Mouse (Mus musculus) MEL (cell line): Measurements from ENCODE around the gene 1110017D15Rik. TPM values are rescaled to one million over a fixed set of nuclear protein-coding genes. Genes with fewer than 3 reads are reported as not detected.

Experiments
- DNase-seq: peaks from one replicate; pipeline ENCODE4 v3.0.0; 2011; ENCODE audit warnings: low read depth, low spot score
- H3K27ac ChIP-seq: 2 replicates; pipeline ENCODE4 v1.5.1; 2012; ENCODE audit warnings: low read depth, mild to moderate bottlenecking, control low read depth, low read length, moderate library complexity; ENCODE audit not compliant: control insufficient read depth
- H3K27me3 ChIP-seq, 2 experiments: fragments of 150-350 bp in 1 of 2; sonication (generic) in 1 of 2; 2 replicates each; pipeline ENCODE4 v1.6.1; 2012; ENCODE audit warnings: low read length in 2 of 2, mild to moderate bottlenecking in 2 of 2, improper control_type of control experiment in 1 of 2, moderate library complexity in 1 of 2; ENCODE audit not compliant: insufficient read depth in 2 of 2, control insufficient read depth in 1 of 2
- H3K36me3 ChIP-seq, 2 experiments: 2 replicates each; pipeline ENCODE4 v1.6.1; 2012 to 2014; ENCODE audit warnings: low read length in 2 of 2, improper control_type of control experiment in 1 of 2, inconsistent platforms in 1 of 2, mild to moderate bottlenecking in 1 of 2; ENCODE audit not compliant: insufficient read depth in 2 of 2, control insufficient read depth in 1 of 2
- H3K4me1 ChIP-seq, 2 experiments: fragments of 150-350 bp in 1 of 2; sonication (generic) in 1 of 2; 2 replicates each; pipeline ENCODE4 v1.6.1; 2012; ENCODE audit warnings: low read length in 2 of 2, improper control_type of control experiment in 1 of 2, mild to moderate bottlenecking in 1 of 2; ENCODE audit not compliant: insufficient read depth in 2 of 2, control insufficient read depth in 1 of 2
- H3K4me3 ChIP-seq, 2 experiments: fragments of 150-350 bp in 1 of 2; sonication (generic) in 1 of 2; 2 replicates each; pipeline ENCODE4 v1.5.1; 2012; ENCODE audit warnings: low read depth in 2 of 2, low read length in 2 of 2, mild to moderate bottlenecking in 2 of 2, moderate library complexity in 2 of 2, control low read depth in 1 of 2, improper control_type of control experiment in 1 of 2; ENCODE audit not compliant: control insufficient read depth in 1 of 2, insufficient read depth in 1 of 2
- H3K79me2 ChIP-seq: 2 replicates; pipeline ENCODE4 v1.6.1; 2012; ENCODE audit warnings: mild to moderate bottlenecking, low read length, moderate library complexity; ENCODE audit not compliant: control insufficient read depth, poor library complexity, insufficient read depth
- H3K9ac ChIP-seq: 2 replicates; pipeline ENCODE4 v1.6.1; 2012; ENCODE audit warnings: low read depth, mild to moderate bottlenecking, control low read depth, low read length, moderate library complexity; ENCODE audit not compliant: control insufficient read depth, poor library complexity, severe bottlenecking
- H3K9me3 ChIP-seq: fragments of 150-350 bp; sonication (generic); replicated peaks from 2 replicates; pipeline ENCODE4 v1.6.1; 2012; ENCODE audit warnings: mild to moderate bottlenecking, low read length, improper control_type of control experiment, moderate library complexity; ENCODE audit not compliant: insufficient read depth
- CHD2 ChIP-seq: IDR thresholded peaks from 2 replicates; pipeline ENCODE4 v1.6.1; 2011; ENCODE audit warnings: low read length, improper control_type of control experiment
- CTCF ChIP-seq, 3 experiments: IDR thresholded peaks in 2 of 3; conservative IDR thresholded peaks in 1 of 3; 2 replicates each; pipeline ENCODE4 v1.5.1; 2011 to 2012; ENCODE audit warnings: low read length in 3 of 3, low read depth in 2 of 3, mild to moderate bottlenecking in 2 of 3, improper control_type of control experiment in 1 of 3, inconsistent platforms in 1 of 3, mixed read lengths in 1 of 3, moderate library complexity in 1 of 3; ENCODE audit not compliant: control insufficient read depth in 1 of 3, insufficient read depth in 1 of 3, poor library complexity in 1 of 3, severe bottlenecking in 1 of 3
- ELF1 ChIP-seq: IDR thresholded peaks from 2 replicates; pipeline ENCODE4 v1.6.1; 2014; ENCODE audit warnings: low read depth, mild to moderate bottlenecking, inconsistent platforms, low read length, improper control_type of control experiment, moderate library complexity
- EP300 ChIP-seq, 2 experiments: IDR thresholded peaks; 2 replicates each; pipeline ENCODE4 v1.6.1; 2011; ENCODE audit warnings: improper control_type of control experiment in 2 of 2, low read length in 2 of 2, low read depth in 1 of 2, mild to moderate bottlenecking in 1 of 2
- ETS1 ChIP-seq: IDR thresholded peaks from 2 replicates; pipeline ENCODE4 v1.6.1; 2012; ENCODE audit warnings: low read depth, mild to moderate bottlenecking, inconsistent platforms, low read length, improper control_type of control experiment, moderate library complexity
- HCFC1 ChIP-seq: IDR thresholded peaks from 2 replicates; pipeline ENCODE4 v1.6.1; 2012; ENCODE audit warnings: low read depth, mild to moderate bottlenecking, inconsistent platforms, low read length, improper control_type of control experiment, moderate library complexity
- JUND ChIP-seq: IDR thresholded peaks from 2 replicates; pipeline ENCODE4 v1.6.1; 2011; ENCODE audit warnings: low read depth, mild to moderate bottlenecking, improper control_type of control experiment, low read length
- KAT2A ChIP-seq: conservative IDR thresholded peaks from 2 replicates; pipeline ENCODE4 v1.6.1; 2012; ENCODE audit warnings: low read depth, low read length, improper control_type of control experiment, inconsistent platforms
- MAFK ChIP-seq: IDR thresholded peaks from 2 replicates; pipeline ENCODE4 v1.6.1; 2011; ENCODE audit warnings: low read depth, mild to moderate bottlenecking, low read length, improper control_type of control experiment, borderline replicate concordance
- MAX ChIP-seq: IDR thresholded peaks from 2 replicates; pipeline ENCODE4 v1.6.1; 2011; ENCODE audit warnings: low read length, improper control_type of control experiment
- MAZ ChIP-seq: IDR thresholded peaks from 2 replicates; pipeline ENCODE4 v1.6.1; 2012; ENCODE audit warnings: low read depth, mild to moderate bottlenecking, inconsistent platforms, low read length, improper control_type of control experiment
- MEF2A ChIP-seq: IDR thresholded peaks from 2 replicates; pipeline ENCODE4 v1.6.1; 2014; ENCODE audit warnings: low read depth, mild to moderate bottlenecking, inconsistent platforms, low read length, improper control_type of control experiment; ENCODE audit not compliant: poor library complexity, insufficient replicate concordance, severe bottlenecking; ENCODE audit errors: extremely low read depth
- MXI1 ChIP-seq: IDR thresholded peaks from 2 replicates; pipeline ENCODE4 v1.6.1; 2011; ENCODE audit warnings: mild to moderate bottlenecking, low read depth, low read length, improper control_type of control experiment
- MYB ChIP-seq: IDR thresholded peaks from 2 replicates; pipeline ENCODE4 v1.6.1; 2011; ENCODE audit warnings: mild to moderate bottlenecking, low read depth, low read length, improper control_type of control experiment
- MYC ChIP-seq: IDR thresholded peaks from 2 replicates; pipeline ENCODE4 v1.6.1; 2011; ENCODE audit warnings: low read depth, mild to moderate bottlenecking, low read length, improper control_type of control experiment, moderate library complexity
- POLR2A ChIP-seq, 2 experiments: IDR thresholded peaks; 2 replicates each; pipeline ENCODE4 v1.6.1; 2011 to 2012; ENCODE audit warnings: low read length in 2 of 2, mild to moderate bottlenecking in 2 of 2, control low read depth in 1 of 2, improper control_type of control experiment in 1 of 2, low read depth in 1 of 2, moderate library complexity in 1 of 2; ENCODE audit not compliant: control insufficient read depth in 1 of 2, insufficient read depth in 1 of 2, poor library complexity in 1 of 2
- RAD21 ChIP-seq: IDR thresholded peaks from 2 replicates; pipeline ENCODE4 v1.6.1; 2011; ENCODE audit warnings: mild to moderate bottlenecking, low read depth, low read length, improper control_type of control experiment
- RCOR1 ChIP-seq: IDR thresholded peaks from 2 replicates; pipeline ENCODE4 v1.6.1; 2012; ENCODE audit warnings: low read depth, mild to moderate bottlenecking, inconsistent platforms, low read length, improper control_type of control experiment
- SIN3A ChIP-seq: IDR thresholded peaks from 2 replicates; pipeline ENCODE4 v1.6.1; 2012; ENCODE audit warnings: low read length, improper control_type of control experiment, inconsistent platforms
- SMC3 ChIP-seq: IDR thresholded peaks from 2 replicates; pipeline ENCODE4 v1.6.1; 2011; ENCODE audit warnings: low read depth, low read length, improper control_type of control experiment
- TAL1 ChIP-seq: IDR thresholded peaks from 2 replicates; pipeline ENCODE4 v1.6.1; 2012; ENCODE audit warnings: mild to moderate bottlenecking, inconsistent platforms, low read length, moderate library complexity, mixed read lengths
- TBP ChIP-seq: IDR thresholded peaks from 2 replicates; pipeline ENCODE4 v1.8.0; 2011; ENCODE audit warnings: low read depth, low read length, improper control_type of control experiment
- TCF12 ChIP-seq: IDR thresholded peaks from 2 replicates; pipeline ENCODE4 v1.6.1; 2014; ENCODE audit warnings: low read depth, mild to moderate bottlenecking, inconsistent platforms, low read length, improper control_type of control experiment, moderate library complexity
- UBTF ChIP-seq: IDR thresholded peaks from 2 replicates; pipeline ENCODE4 v1.6.1; 2012; ENCODE audit warnings: low read depth, mild to moderate bottlenecking, inconsistent platforms, low read length, improper control_type of control experiment, moderate library complexity, borderline replicate concordance; ENCODE audit not compliant: insufficient read depth
- USF1 ChIP-seq: IDR thresholded peaks from 2 replicates; pipeline ENCODE4 v1.6.1; 2014; ENCODE audit warnings: low read depth, mild to moderate bottlenecking, inconsistent platforms, low read length, improper control_type of control experiment, moderate library complexity
- USF2 ChIP-seq, 2 experiments: IDR thresholded peaks; 2 replicates each; pipeline ENCODE4 v1.6.1; 2011 to 2012; ENCODE audit warnings: improper control_type of control experiment in 2 of 2, low read length in 2 of 2, borderline replicate concordance in 1 of 2, inconsistent platforms in 1 of 2, low read depth in 1 of 2, mild to moderate bottlenecking in 1 of 2; ENCODE audit not compliant: insufficient read depth in 1 of 2
- ZC3H11A ChIP-seq: IDR thresholded peaks from 2 replicates; pipeline ENCODE4 v1.6.1; 2012; ENCODE audit warnings: low read depth, mild to moderate bottlenecking, inconsistent platforms, low read length, improper control_type of control experiment
- ZKSCAN1 ChIP-seq: IDR thresholded peaks from 2 replicates; pipeline ENCODE4 v1.6.1; 2012; ENCODE audit warnings: low read depth, mild to moderate bottlenecking, inconsistent platforms, low read length, improper control_type of control experiment, moderate library complexity
- ZMIZ1 ChIP-seq: IDR thresholded peaks from 2 replicates; pipeline ENCODE4 v1.6.1; 2012; ENCODE audit warnings: low read depth, mild to moderate bottlenecking, inconsistent platforms, low read length, improper control_type of control experiment, moderate library complexity
- polyA plus RNA-seq, 2 experiments: library from polyadenylated mRNA; stranded (reverse) in 1 of 2; unstranded in 1 of 2; fragments of >175 nt in 1 of 2; fragments of >200 nt in 1 of 2; gene quantifications; 2 replicates each; pipeline versions ENCODE4 v1.2.1 to v1.2.4; 2012; ENCODE audit warnings: low replicate concordance in 2 of 2, low read depth in 1 of 2; ENCODE audit not compliant: insufficient read length in 2 of 2, insufficient read depth in 1 of 2, missing spikeins in 1 of 2
- total RNA-seq: library from RNA; depleted of rRNA; stranded (reverse); fragments of 300-350 nt; gene quantifications from 2 replicates; pipeline ENCODE4 v1.2.3, GENCODE M21; 2012

1110017D15Rik gene
- total and polyA plus RNA-seq, 3 experiments = 0.21 TPM; not detected in 2

DNA sequence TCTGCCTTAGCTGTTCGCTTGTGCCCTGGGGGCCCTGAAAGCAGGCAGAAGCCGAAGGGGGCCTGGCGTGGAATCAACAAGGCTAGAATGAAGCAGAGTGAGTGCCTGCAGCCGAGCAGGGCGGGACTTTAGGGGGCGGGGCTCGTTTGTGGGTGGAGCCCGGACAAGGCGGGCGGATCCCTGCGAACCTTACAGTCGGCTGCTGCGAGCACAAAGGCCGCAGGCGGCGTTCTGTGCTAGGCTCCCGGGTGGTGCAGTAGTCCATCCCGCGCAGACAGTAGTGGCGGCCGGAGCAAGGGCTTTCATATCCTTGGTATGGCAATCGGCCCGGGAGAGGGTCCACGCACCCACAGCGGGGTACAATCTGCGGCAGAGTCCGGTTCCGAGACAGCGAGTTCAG lies 10.2 kb downstream of the 1110017D15Rik start:
- peak; percentile 90 for DNase-seq
- peak overlapping the region; percentile 58 to 68 for H3K4me3 ChIP-seq

DNA sequence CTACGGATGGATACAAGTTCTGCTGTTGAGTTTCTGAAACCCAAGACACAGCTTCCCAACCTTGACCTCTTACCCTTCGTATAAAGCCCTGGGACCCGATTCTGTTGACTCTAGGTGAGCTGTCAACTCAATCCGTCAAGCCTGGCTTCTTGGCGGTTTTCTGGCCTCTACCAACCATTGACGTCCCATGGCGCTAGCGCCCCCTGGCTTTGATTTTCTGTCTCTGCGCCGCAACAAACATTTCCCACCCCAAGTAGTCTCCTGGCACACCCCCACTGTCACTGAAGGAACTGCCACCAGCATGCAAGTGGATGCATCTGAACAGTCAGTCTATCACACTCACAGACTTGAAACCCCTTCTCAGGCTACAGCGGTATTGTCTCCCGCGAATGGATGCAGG lies 11.0 kb downstream of the 1110017D15Rik start:
- peak; percentile 86 for DNase-seq
- 0 out of 4 replicates have a peak, but pooled peaks cover 0 to 2% of the 10 kb centered on the region in 2 experiments for H3K27me3 ChIP-seq
- peaks cover 4 to 34% of the 10 kb centered on the region in 2 experiments; a peak in 3 of 4 replicates for H3K4me1 ChIP-seq
- peak overlapping the region; percentile 58 to 68 for H3K4me3 ChIP-seq
- peak overlapping the region; percentile 56 for H3K9ac ChIP-seq
- H3K79me2 ChIP-seq = no peaks in the 10 kb centered on the region
- no peaks in the 10 kb centered on the region for H3K9me3 ChIP-seq
- no peak overlapping the region; the same call in 1 of the 2 replicates for H3K27ac ChIP-seq
- peaks cover 0 to 19% of the 10 kb centered on the region in 2 experiments; a peak in 2 of 4 replicates for H3K36me3 ChIP-seq
- TF ChIP-seq MAZ (no peak), MYB (no peak), USF1 (no peak), TCF12 (no peak), JUND (no peak), TBP (no peak), UBTF (no peak), RCOR1 (no peak), ELF1 (no peak), ETS1 (no peak), ZC3H11A (0 out of 2 replicates have a peak, but pooled peaks have one; percentile 13), ZMIZ1 (no peak), MEF2A (no peak), CHD2 (no peak), MAX (0 out of 2 replicates have a peak, but pooled peaks have one; percentile 22), POLR2A (IDR thresholded peaks at IDR 0.05; ENCODE audit: control insufficient read depth in 1 of 2, insufficient read depth in 1 of 2, low read depth in 1 of 2, low read length in 2 of 2, poor library complexity in 1 of 2) (no peak), RAD21 (peak; percentile 40), SMC3 (peak; percentile 57), MYC (no peak), MAFK (no peak), KAT2A (no peak), USF2 (IDR thresholded peaks at IDR 0.05; ENCODE audit: borderline replicate concordance in 1 of 2, insufficient read depth in 1 of 2, low read depth in 1 of 2, low read length in 2 of 2) (no peak), TAL1 (no peak), EP300 (IDR thresholded peaks at IDR 0.05; ENCODE audit: low read depth in 1 of 2, low read length in 2 of 2) (no peak), CTCF (IDR thresholded peaks at IDR 0.05 in 2 of 3, conservative IDR thresholded peaks at IDR 0.05 in 1 of 3; ENCODE audit: control insufficient read depth in 1 of 3, insufficient read depth in 1 of 3, low read depth in 2 of 3, low read length in 3 of 3, poor library complexity in 1 of 3, severe bottlenecking in 1 of 3) (peak; percentile 67 to 69 (median 67)), ZKSCAN1 (no peak), HCFC1 (peak; percentile 34; the same call in 1 of the 2 replicates)

More for the DNA sequence above, 10.2 kb downstream of the 1110017D15Rik start:
- H3K36me3 ChIP-seq = peaks cover 0 to 16% of the 10 kb centered on the region in 2 experiments; a peak in 2 of 4 replicates
- peaks cover 4 to 31% of the 10 kb centered on the region in 2 experiments; a peak in 3 of 4 replicates for H3K4me1 ChIP-seq
- no peak overlapping the region for H3K27ac ChIP-seq
- no peaks in the 10 kb centered on the region for H3K79me2 ChIP-seq
- peak overlapping the region; percentile 56 for H3K9ac ChIP-seq
- H3K27me3 ChIP-seq = peaks cover 2 to 3% of the 10 kb centered on the region in 2 experiments; a peak in 2 of 4 replicates
- TF ChIP-seq MXI1 (peak; percentile 25; the same call in 1 of the 2 replicates), POLR2A (IDR thresholded peaks at IDR 0.05; ENCODE audit: control insufficient read depth in 1 of 2, insufficient read depth in 1 of 2, low read depth in 1 of 2, low read length in 2 of 2, poor library complexity in 1 of 2) (peak in 1 of 2 experiments; percentile 44; a peak in 1 of 4 replicates), RCOR1 (no peak), SMC3 (no peak), SIN3A (peak; percentile 10; the same call in 1 of the 2 replicates), USF1 (no peak), CTCF (IDR thresholded peaks at IDR 0.05 in 2 of 3, conservative IDR thresholded peaks at IDR 0.05 in 1 of 3; ENCODE audit: control insufficient read depth in 1 of 3, insufficient read depth in 1 of 3, low read depth in 2 of 3, low read length in 3 of 3, poor library complexity in 1 of 3, severe bottlenecking in 1 of 3) (peak in 2 of 3 experiments; percentile 10 to 13; a peak in 1 of 6 replicates)
- H3K9me3 ChIP-seq = no peaks in the 10 kb centered on the region
